Mouse (Mus musculus): ENCODE measurements around the gene Pdgfd. TPM values are rescaled to one million over a fixed set of nuclear protein-coding genes. Genes with fewer than 3 reads are reported as not detected.

The Pdgfd gene
- total RNA-seq (2023): not detected in 2 replicates

DNA sequence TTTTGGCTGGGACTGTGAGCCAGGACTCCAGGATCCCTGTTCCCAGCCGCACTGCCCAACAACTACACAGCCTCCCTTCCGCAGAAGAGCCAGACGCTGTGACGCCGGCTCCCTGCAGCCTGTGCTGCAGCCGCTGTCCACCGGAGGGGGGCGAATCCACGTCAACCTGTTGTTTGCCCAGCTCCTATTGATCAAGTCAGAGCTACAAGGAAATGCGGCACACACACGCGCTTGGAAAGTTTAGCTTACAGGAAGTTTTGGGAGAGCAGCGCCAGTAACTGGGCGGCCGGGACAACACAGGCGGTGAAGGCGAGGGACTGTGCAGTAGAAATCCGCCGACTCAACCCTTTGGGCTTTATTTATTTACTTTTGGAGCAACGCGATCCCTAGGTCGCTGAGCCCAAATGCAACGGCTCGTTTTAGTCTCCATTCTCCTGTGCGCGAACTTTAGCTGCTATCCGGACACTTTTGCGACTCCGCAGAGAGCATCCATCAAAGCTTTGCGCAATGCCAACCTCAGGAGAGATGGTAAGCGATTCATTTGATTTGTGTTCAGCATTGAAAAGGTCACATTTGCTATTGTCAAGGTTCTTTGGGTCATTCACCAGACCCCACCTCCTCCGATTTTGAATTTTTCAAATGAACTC lies at the start of gene Pdgfd:
TSS of gene Pdgfd (plus strand) at position 194 of the 647 bp plus-strand sequence.

GRCm38 (mm10) chr9:6269796-6270280 lies 101.5 kb downstream of the Pdgfd start, which contains the start of gene Ddi1:
Gene Ddi1 (minus strand): TSS chr9:6269846.

Other genes with a start within 250 kb of the Pdgfd start
- gene Ddi1, start 101.3 kb downstream of the Pdgfd start, total RNA-seq (2023): not detected in 2 replicates

Data from neutrophil, adult 65 days (primary cell).